Mouse (Mus musculus) lung, adult 2 months (tissue): ENCODE measurements around the gene Eif2ak3. TPM values are rescaled to one million over a fixed set of nuclear protein-coding genes. Genes with fewer than 3 reads are reported as not detected.
A peak's percentile ranks its signal among the peaks of the same experiment; 100 is the strongest.

Experiments
- DNase-seq: peaks from one replicate; pipeline ENCODE4 v3.0.0; 2022
- H3K4me1 ChIP-seq: fragments of 200-500 bp; 2 replicates; pipeline ENCODE4 v1.6.1; 2011; ENCODE audit warnings: low read length; ENCODE audit not compliant: control insufficient read depth, insufficient read depth
- H3K4me3 ChIP-seq: fragments of 200-500 bp; replicated peaks from 2 replicates; pipeline ENCODE3; 2011; ENCODE audit warnings: low read depth, mild to moderate bottlenecking, control low read depth, low read length; ENCODE audit errors: extremely low read depth
- CTCF ChIP-seq: fragments of 200-500 bp; IDR thresholded peaks from 2 replicates; pipeline ENCODE4 v1.5.1; 2011; ENCODE audit warnings: mild to moderate bottlenecking, low read length, control low read depth; ENCODE audit not compliant: insufficient read depth
- POLR2A ChIP-seq: fragments of 200-500 bp; IDR thresholded peaks from 2 replicates; pipeline ENCODE4 v1.6.1; 2011; ENCODE audit warnings: low read depth, mild to moderate bottlenecking, control low read depth, low read length, borderline replicate concordance; ENCODE audit errors: extremely low read depth
- WGBS: fragments of 180-500 bp; shearing (Covaris S2); methylation state at CpG from one replicate; pipeline ENCODE4 v1.1.7; 2018; 5-methylcytosine and 5-hydroxymethylcytosine counted together
- polyA plus RNA-seq: library from polyadenylated mRNA; depleted of rRNA; stranded (reverse); fragments of >200 nt; gene quantifications from 2 replicates; pipeline ENCODE4 v1.2.3, GENCODE M21; 2012

Eif2ak3 gene
- polyA plus RNA-seq, 1 experiment, result 14.8 TPM

DNA sequence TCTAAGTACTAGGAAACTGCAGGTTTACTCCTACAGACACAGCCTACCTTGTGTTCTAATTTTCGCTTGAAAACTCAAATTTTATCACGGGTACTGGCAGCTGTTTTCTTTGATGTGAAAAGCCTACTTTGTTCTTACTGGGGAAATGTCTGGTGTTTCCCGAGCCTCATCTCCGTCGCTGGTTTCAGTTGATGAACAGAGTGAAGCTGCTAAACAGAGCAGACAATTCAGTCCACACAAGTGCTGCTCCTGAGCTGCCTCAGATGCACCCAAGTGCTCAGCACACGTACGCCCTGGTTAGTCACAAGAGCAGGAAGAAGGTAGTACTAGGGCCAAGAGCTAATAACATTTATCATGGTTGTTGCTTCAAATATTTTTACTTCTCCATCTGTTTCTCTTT, 18.4 kb downstream of the Eif2ak3 start:
- no peaks in the 10 kb centered on the region for H3K4me1 ChIP-seq
- TF ChIP-seq CTCF (no peak), POLR2A (no peak)
- 76% methylated on average over 7 of the region's 7 CpGs for WGBS
- H3K4me3 ChIP-seq, result no peak overlapping the region
- no peak for DNase-seq

- no peak for TF ChIP-seq CTCF
- no peak for TF ChIP-seq POLR2A
- WGBS, result 82% methylated on average over 6 of the region's 6 CpGs
- Histone ChIP-seq H3K4me3 (no peak overlapping the region), H3K4me1 (no peaks in the 10 kb centered on the region)
- no peak for DNase-seq
These were observed 20.0 kb downstream of the Eif2ak3 start for GRCm38 (mm10) chr6:70864285-70864684.

- 69% methylated on average over 5 of the region's 5 CpGs for WGBS
- Histone ChIP-seq H3K4me3 (no peak overlapping the region), H3K4me1 (no peaks in the 10 kb centered on the region)
- no peak for TF ChIP-seq CTCF
- no peak for TF ChIP-seq POLR2A
- DNase-seq, result no peak
These were observed 22.4 kb downstream of the Eif2ak3 start for GRCm38 (mm10) chr6:70866761-70867160.

- 91% methylated on average over 9 of the region's 9 CpGs for WGBS
- peaks cover 3% of the 10 kb centered on the region for H3K4me1 ChIP-seq
- TF ChIP-seq CTCF (no peak), POLR2A (no peak)
- DNase-seq, result no peak
- no peak overlapping the region for H3K4me3 ChIP-seq
These were observed 23.0 kb downstream of the Eif2ak3 start for GRCm38 (mm10) chr6:70867297-70867696.

GRCm38 (mm10) chr6:70871511-70871980, 27.2 kb downstream of the Eif2ak3 start:
- Histone ChIP-seq H3K4me3 (no peak overlapping the region), H3K4me1 (peaks cover 4% of the 10 kb centered on the region)
- DNase-seq, result no peak
- TF ChIP-seq CTCF, result no peak
- 44% methylated on average over 14 of the region's 14 CpGs for WGBS

DNA sequence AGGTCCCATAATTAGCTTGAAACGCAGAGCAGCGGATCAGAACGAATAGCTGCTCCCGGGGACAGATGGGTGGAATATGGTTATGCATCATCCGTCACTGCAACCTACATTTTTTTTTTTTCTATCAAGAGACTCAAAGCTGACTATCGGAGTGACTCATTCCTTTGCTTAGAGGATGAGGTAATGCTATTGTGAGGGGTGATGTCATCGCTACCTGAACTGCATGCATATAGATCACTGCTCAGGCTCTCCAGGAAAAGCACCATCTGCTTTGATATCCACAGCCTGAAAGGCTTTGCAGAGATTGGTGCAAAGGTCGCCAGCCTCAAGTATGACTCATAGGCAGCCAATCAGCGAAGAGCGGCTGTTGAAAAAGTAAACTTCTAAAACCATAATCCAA, 27.8 kb downstream of the Eif2ak3 start:
- 39% methylated on average over 10 of the region's 10 CpGs for WGBS
- Histone ChIP-seq H3K4me3 (no peak overlapping the region), H3K4me1 (peaks cover 4% of the 10 kb centered on the region)
- DNase-seq, result no peak
- TF ChIP-seq CTCF (no peak), POLR2A (no peak)

DNA sequence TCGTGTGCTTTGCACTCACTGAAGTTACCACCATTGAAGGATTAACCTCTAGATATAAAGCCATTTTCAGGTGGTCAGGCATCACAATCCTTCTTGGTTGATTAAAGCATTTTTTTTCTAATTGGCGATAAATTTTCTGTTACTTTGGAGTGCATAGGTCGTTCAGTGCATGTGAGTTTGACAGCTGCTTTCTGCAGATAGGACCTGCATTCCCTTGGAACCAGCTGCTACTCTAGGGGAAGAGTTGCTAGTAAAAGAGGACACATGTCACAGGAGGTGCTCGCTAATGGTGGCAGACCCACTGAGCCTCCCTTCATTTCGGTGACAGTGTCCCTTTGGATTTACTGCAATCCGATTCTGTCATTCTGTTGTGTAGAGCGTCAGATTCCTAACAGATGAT, 28.3 kb downstream of the Eif2ak3 start:
- TF ChIP-seq POLR2A, result no peak
- no peak for TF ChIP-seq CTCF
- WGBS, result 67% methylated on average over 7 of the region's 7 CpGs
- H3K4me1 ChIP-seq, result peaks cover 4% of the 10 kb centered on the region
- no peak overlapping the region for H3K4me3 ChIP-seq
- no peak for DNase-seq

DNA sequence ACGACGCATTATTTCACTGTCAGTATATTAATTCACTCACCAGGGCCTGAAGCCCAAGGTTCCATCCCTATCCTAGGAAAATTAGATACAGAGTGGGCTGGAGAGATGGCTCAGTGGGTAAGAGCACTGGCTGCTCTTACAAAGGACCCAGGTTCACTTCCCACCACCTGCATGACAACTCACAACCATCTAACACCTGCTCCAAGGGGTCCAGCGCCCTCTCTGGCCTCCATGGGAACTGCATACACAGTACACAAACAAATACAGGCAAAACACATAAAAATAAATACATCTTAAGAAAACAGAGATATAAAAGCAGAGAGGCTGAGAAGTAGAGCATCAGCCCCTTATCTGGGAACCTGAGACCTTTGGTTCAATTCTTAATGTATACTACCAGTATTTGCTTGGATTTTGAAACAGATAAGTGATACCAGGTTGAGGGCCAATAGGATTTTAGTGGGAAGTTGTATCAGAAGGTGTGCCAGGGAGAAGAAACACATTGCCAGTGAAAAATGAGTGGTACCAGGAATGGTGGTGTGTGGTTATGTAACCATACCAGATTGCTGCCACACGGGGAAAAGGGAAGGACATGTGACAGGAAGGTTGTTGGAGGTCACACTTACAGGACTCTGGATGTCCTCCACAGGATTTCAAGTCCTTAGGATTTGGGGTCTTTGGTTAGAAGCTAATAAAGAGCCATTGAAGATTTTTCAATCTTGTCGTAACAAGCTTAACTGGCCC, 29.9 kb downstream of the Eif2ak3 start:
- peaks cover 4% of the 10 kb centered on the region for H3K4me1 ChIP-seq
- H3K4me3 ChIP-seq, result no peak overlapping the region
- TF ChIP-seq POLR2A (no peak), CTCF (peak; percentile 36; the same call in 1 of the 2 replicates)
- 68% methylated on average over 5 of the region's 5 CpGs for WGBS
- no peak for DNase-seq

DNA sequence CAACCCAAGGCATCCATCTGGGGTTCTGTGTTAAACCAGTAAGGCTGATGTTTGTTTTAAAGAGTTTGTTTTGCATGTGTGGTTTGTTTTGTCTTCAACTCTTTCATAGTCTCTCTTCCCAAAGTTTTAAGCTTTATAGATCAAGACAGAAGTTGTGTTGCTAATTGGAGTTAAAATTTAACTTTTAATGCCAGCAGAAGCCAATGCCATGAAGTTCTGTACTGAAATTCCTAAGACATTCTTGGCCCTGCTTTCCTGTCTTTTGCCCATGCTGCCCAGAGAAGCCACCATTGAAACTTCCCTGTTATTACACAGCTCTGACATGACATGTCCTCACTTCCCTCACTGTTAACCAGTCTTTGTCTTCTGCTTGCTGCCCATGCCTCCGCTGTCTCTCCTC, 30.7 kb downstream of the Eif2ak3 start:
- Histone ChIP-seq H3K4me3 (no peak overlapping the region), H3K4me1 (peaks cover 4% of the 10 kb centered on the region)
- DNase-seq, result no peak
- no peak for TF ChIP-seq POLR2A
- TF ChIP-seq CTCF, result no peak
- 87% methylated on average over 1 of the region's 1 CpGs for WGBS

GRCm38 (mm10) chr6:70880714-70881304, 36.5 kb downstream of the Eif2ak3 start:
- DNase-seq, result peak; percentile 65

More at GRCm38 (mm10) chr6:70880714-70881304, 36.5 kb downstream of the Eif2ak3 start:
- TF ChIP-seq POLR2A, result no peak
- peak; percentile 82 for TF ChIP-seq CTCF
- 11% methylated on average over 5 of the region's 5 CpGs for WGBS
- Histone ChIP-seq H3K4me1 (no peaks in the 10 kb centered on the region), H3K4me3 (no peak overlapping the region)
